Mouse (Mus musculus) neural tube, embryonic 12.5 days (tissue): ENCODE results near the gene Mvb12a. TPM values are rescaled to one million over a fixed set of nuclear protein-coding genes. Genes with fewer than 3 reads are reported as not detected.
A peak's percentile ranks its signal among the peaks of the same experiment; 100 is the strongest.

Experiments used
- ATAC-seq: fragments of 200-750 bp; cut with Nextera tagmentation; 2 replicates; pipeline ENCODE4 v1.8.0; 2017; ENCODE audit warnings: low read depth, mild to moderate bottlenecking, moderate TSS enrichment, moderate library complexity; ENCODE audit not compliant: low FRiP score
- H3K27ac ChIP-seq: fragments of 300-500 bp; sonication (generic); 2 replicates; pipeline ENCODE4 v1.5.1; 2016
- H3K27me3 ChIP-seq: fragments of 300-500 bp; sonication (generic); replicated peaks from 2 replicates; pipeline ENCODE4 v1.6.1; 2016; ENCODE audit warnings: mild to moderate bottlenecking
- H3K36me3 ChIP-seq: fragments of 300-500 bp; sonication (generic); 2 replicates; pipeline ENCODE4 v1.6.1; 2016; ENCODE audit warnings: mild to moderate bottlenecking
- H3K4me1 ChIP-seq: fragments of 300-500 bp; sonication (generic); 2 replicates; pipeline ENCODE4 v1.6.1; 2016
- H3K4me2 ChIP-seq: fragments of 300-500 bp; sonication (generic); replicated peaks from 2 replicates; pipeline ENCODE4 v1.6.1; 2016; ENCODE audit warnings: mild to moderate bottlenecking
- H3K4me3 ChIP-seq: fragments of 300-500 bp; sonication (generic); 2 replicates; pipeline ENCODE4 v1.5.1; 2016
- H3K9ac ChIP-seq: fragments of 300-500 bp; sonication (generic); 2 replicates; pipeline ENCODE4 v1.6.1; 2016; ENCODE audit warnings: mild to moderate bottlenecking
- H3K9me3 ChIP-seq: fragments of 300-500 bp; sonication (generic); 2 replicates; pipeline ENCODE4 v1.6.1; 2016; ENCODE audit warnings: mild to moderate bottlenecking
- WGBS: fragments of 180-500 bp; shearing (Covaris S2); methylation state at CpG from one replicate; pipeline ENCODE4 v1.1.7; 2016; 5-methylcytosine and 5-hydroxymethylcytosine counted together
- polyA plus RNA-seq: library from polyadenylated mRNA; unstranded; fragments of >200 nt; fragmentation: Nextera tagmentation; extraction: Ambion mirVana; gene quantifications from 2 replicates; pipeline ENCODE4 v1.2.1, GENCODE M21; 2016

Gene Mvb12a
- polyA plus RNA-seq, 1 experiment from 2014 or later, result 62.6 TPM

DNA sequence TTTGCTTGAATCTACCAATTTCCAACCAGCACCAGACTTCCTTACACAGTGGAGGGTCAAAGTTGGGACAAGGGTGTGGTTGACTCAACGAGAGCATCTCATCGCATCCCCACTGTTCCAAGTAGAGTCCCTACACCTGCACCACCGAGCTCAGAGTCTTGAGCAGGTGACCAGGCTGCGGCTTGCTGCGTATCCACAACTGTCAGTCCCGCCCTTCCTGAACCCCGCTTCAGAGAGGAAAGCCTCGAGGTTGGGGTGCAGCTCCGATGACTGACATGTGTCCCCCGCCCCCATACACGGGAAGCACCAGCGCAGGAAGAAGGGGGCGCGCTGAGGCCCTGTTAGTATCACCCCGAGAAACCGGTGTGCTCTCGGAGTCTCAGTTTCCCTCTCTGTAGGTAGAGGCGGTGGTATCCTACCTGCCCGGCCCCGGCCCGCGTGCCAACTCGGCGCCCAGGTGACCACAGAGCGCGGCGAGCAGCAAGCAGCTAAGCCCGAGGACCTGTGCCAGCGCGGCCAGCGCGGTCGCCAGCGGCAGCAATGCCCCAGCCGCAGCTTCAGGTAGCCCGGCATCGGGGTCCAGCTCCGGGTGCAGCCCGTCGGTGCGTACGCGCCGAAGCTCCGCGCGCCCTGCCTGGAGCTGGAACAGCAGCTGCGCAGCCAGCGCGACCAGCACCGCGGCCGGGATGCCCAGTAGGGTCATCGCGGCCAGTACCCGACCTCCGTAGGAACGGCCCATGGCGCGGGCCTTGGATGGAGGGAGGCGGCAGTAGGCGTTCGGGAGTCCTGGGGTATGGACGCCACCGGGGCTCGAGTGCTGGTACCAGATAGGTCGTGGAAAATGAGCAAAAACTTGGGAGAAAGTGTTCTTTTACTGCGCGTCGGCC, 15.6 kb downstream of the Mvb12a start, which contains the start of gene Tmem221:
Tmem221 (minus strand) TSS at position 801 of the 887 bp plus-strand sequence.
- H3K9ac ChIP-seq, result 0 out of 2 replicates have a peak within 1 kb of the TSS, but pooled peaks have one; percentile 8

DNA sequence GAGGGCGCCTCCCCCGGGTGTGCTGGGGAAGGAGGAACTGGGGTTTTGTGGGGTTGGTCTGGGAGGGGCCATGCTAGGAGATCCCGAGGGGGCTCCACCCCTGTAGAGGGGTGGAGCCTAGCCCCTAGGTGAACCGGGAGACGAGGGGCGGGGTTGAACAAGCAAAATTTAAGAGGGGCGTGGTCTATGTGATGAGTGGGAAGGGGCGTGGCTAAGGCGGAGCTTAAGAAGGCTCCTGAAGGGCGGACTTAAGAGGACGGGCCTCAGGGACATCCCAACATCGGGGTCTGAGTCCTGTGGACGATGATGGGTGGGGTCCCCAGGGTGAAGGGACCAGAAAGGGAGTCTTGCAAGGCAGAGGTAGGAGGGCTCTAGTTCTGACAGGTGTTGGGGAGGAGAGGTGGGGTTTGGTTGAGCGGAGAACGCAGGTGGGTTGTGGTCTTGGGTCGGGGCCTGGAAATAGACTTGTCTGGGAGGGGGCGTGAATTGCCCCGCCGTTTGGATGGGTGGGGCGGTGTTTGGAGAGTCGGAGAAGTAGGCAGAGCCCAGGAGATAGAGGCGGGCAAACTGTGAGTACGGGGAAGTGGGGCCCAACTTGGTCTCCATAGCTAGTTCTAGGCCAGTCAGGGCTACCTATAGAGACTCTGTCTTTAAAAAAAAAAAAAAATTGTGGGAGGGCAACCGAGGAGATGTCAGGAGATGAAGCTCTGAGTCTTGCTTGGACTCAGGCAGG, 16.4 kb downstream of the Mvb12a start:
- H3K36me3 ChIP-seq, result no peaks in the 10 kb centered on the region
- ATAC-seq, result no peak
- H3K9ac ChIP-seq, result 0 out of 2 replicates have a peak overlapping the region, but pooled peaks have one; percentile 8
- peak overlapping the region; percentile 19 for H3K4me3 ChIP-seq
- H3K4me1 ChIP-seq, result peaks cover 12% of the 10 kb centered on the region
- WGBS, result 1% methylated on average over 24 of the region's 24 CpGs
- peaks cover 3% of the 10 kb centered on the region; the same call in 1 of the 2 replicates for H3K9me3 ChIP-seq
- peak overlapping the region; percentile 52 for H3K4me2 ChIP-seq
- H3K27ac ChIP-seq, result no peak overlapping the region
- peaks cover 90% of the 10 kb centered on the region for H3K27me3 ChIP-seq

More for the DNA sequence above, 15.6 kb downstream of the Mvb12a start, which contains the start of gene Tmem221:
- peaks cover 83% of the 10 kb centered on the region for H3K27me3 ChIP-seq
- no peaks in the 10 kb centered on the region for H3K9me3 ChIP-seq
- H3K27ac ChIP-seq, result no peak within 1 kb of the TSS
- ATAC-seq, result no peak
- H3K4me2 ChIP-seq, result peak within 1 kb of the TSS; percentile 52
- no peaks in the 10 kb centered on the region for H3K36me3 ChIP-seq
- WGBS, result 5% methylated on average over 70 of the region's 70 CpGs
- H3K4me1 ChIP-seq, result peaks cover 12% of the 10 kb centered on the region
- H3K4me3 ChIP-seq, result peak within 1 kb of the TSS; percentile 19

DNA sequence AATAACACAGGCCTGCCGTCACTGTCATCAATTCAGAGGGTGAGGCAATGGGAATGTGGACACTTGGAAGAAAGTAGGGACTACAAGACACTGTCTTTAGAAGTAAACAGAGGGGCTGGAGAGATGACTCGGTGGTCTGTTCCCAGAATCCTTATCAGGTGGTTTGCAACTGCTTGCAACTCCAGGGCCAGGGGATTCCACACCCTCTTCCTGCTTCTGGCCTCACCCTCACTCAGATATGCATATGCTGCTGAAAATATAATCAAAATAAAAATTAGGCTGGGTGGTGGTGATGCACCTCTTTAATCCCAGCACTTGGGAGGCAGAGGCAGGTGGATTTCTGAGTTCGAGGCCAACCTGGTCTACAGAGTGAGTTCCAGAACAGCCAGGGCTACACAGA, 17.3 kb downstream of the Mvb12a start:
- H3K9ac ChIP-seq, result no peak overlapping the region
- H3K4me3 ChIP-seq, result no peak overlapping the region
- H3K27me3 ChIP-seq, result peaks cover 92% of the 10 kb centered on the region
- 76% methylated on average over 3 of the region's 3 CpGs for WGBS
- H3K4me1 ChIP-seq, result peaks cover 12% of the 10 kb centered on the region
- no peak overlapping the region for H3K4me2 ChIP-seq
- peaks cover 6% of the 10 kb centered on the region; the same call in 1 of the 2 replicates for H3K9me3 ChIP-seq
- H3K36me3 ChIP-seq, result no peaks in the 10 kb centered on the region
- no peak overlapping the region for H3K27ac ChIP-seq
- ATAC-seq, result no peak

DNA sequence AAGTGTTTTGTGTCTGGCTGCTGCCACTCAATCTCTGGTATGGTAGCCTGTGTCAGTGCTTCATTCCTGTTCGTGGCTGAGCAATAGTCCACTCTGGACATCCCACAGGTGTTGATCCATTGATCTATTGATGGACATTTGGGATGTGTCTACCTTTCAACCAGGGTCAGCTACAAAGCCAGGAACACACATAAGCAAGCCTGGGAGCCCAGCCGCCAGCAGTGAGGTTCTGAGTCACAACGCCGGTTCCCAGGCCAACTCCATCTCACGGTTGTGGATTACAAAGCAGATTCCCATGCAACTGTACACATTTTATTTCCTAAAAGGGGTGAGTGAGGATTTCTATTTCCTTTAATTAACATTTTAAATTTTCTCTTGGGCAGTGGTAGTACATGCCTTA, 18.0 kb downstream of the Mvb12a start:
- Histone ChIP-seq H3K36me3 (no peaks in the 10 kb centered on the region), H3K9ac (no peak overlapping the region), H3K4me3 (no peak overlapping the region), H3K9me3 (peaks cover 6% of the 10 kb centered on the region; the same call in 1 of the 2 replicates), H3K27me3 (peaks cover 90% of the 10 kb centered on the region), H3K27ac (no peak overlapping the region), H3K4me2 (no peak overlapping the region), H3K4me1 (peaks cover 12% of the 10 kb centered on the region)
- no peak for ATAC-seq
- WGBS, result 84% methylated on average over 5 of the region's 5 CpGs

DNA sequence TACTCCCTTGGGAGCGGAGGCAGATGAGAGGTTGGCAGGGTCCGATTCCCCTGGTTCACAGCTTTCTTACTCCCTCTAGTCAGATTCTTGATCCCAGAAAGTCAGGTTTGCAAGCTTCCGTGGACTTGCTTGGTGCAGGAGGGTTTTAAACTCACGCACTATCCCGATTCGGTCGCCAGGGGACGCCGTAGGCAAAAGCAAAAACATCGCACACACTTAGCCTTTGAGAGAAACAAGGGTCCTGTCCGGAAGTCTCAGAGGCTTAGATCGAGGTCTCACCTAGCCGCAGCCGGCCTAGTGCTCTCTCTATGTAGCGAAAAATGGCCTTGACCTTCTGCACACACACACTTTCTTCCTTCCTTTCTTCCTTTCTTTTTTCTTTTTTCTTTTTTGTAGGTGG, 18.7 kb downstream of the Mvb12a start:
- H3K27me3 ChIP-seq, result peaks cover 90% of the 10 kb centered on the region
- no peak overlapping the region for H3K27ac ChIP-seq
- 3% methylated on average over 15 of the region's 15 CpGs for WGBS
- peaks cover 12% of the 10 kb centered on the region for H3K4me1 ChIP-seq
- H3K4me2 ChIP-seq, result no peak overlapping the region
- H3K9ac ChIP-seq, result no peak overlapping the region
- no peaks in the 10 kb centered on the region for H3K36me3 ChIP-seq
- ATAC-seq, result 0 out of 2 replicates have a peak, but pooled peaks have one; percentile 45
- no peak overlapping the region for H3K4me3 ChIP-seq
- H3K9me3 ChIP-seq, result peaks cover 6% of the 10 kb centered on the region; the same call in 1 of the 2 replicates

DNA sequence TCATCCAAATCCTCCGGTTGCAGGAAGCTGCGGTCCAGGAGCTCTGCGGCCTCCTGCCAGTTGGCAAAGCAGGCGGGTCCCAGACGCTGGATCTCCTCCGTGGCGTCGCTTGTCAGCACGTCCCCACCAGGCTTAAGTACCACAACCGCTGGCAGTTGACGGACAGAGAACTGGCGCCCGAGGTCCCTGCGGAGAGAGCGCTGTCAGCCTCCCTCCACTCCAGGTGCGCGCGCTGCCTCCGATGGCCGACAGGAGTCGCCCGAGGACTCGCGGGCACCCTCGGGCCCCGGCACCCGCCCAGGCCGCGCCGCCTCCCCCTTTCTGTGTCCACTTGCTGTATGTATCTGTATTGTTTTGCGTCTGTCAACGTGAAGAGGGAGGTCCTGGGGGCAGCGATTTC, 20.0 kb downstream of the Mvb12a start:
- Histone ChIP-seq H3K27ac (no peak overlapping the region), H3K9ac (peak overlapping the region; percentile 40; the same call in 1 of the 2 replicates), H3K27me3 (peaks cover 78% of the 10 kb centered on the region), H3K36me3 (no peaks in the 10 kb centered on the region), H3K4me2 (peak overlapping the region; percentile 50), H3K4me3 (0 out of 2 replicates have a peak overlapping the region, but pooled peaks have one; percentile 9), H3K9me3 (peaks cover 6% of the 10 kb centered on the region; the same call in 1 of the 2 replicates), H3K4me1 (peaks cover 12% of the 10 kb centered on the region)
- no peak for ATAC-seq
- 2% methylated on average over 33 of the region's 33 CpGs for WGBS

DNA sequence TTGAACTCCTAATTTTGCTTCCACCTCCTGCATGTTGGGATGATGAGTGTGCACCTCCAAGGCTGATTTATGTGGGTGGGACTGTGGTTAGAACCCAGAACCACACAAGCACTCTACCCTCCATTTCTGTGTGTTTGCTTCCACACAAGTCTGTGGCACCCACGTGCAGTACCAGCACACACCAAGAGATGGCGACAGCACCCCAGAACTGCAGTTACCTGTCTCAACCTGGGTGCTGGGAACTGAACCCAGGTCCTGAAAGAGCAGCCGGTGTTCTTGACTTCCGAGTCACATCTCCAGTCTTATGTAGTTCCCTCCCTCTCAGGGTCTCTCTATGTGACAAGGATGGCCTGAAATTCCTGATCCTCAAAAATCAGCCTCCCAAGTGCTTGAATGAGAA, 21.3 kb downstream of the Mvb12a start:
- H3K4me2 ChIP-seq, result no peak overlapping the region
- H3K27me3 ChIP-seq, result peaks cover 75% of the 10 kb centered on the region
- H3K36me3 ChIP-seq, result no peaks in the 10 kb centered on the region
- ATAC-seq, result no peak
- no peak overlapping the region for H3K4me3 ChIP-seq
- H3K4me1 ChIP-seq, result peaks cover 10% of the 10 kb centered on the region
- 87% methylated on average over 4 of the region's 4 CpGs for WGBS
- H3K9me3 ChIP-seq, result peaks cover 6% of the 10 kb centered on the region; the same call in 1 of the 2 replicates
- H3K9ac ChIP-seq, result no peak overlapping the region
- H3K27ac ChIP-seq, result no peak overlapping the region

DNA sequence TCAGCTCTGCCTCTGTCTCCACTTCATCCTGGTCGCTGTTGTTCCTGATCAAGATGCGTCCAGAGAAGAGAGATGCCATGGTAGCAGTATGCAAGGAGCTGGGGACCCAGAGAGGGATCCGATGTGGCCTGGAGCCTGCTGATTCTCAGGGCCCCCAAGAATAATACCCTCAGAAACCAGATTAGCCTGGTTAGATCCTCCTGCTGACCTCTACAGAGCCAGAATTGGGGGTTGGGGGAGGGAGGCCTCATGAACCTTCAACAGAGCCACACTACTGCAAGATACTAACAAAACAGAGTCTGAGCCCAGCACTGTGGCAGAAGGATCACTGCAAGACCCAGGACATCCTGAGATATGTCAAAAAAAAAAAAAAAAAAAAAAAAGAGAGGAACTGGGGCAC, 23.8 kb downstream of the Mvb12a start, which contains the start of gene Nxnl1:
Nxnl1 (minus strand) TSS at position 101 of the 400 bp plus-strand sequence.
- WGBS, result 69% methylated on average over 3 of the region's 3 CpGs
- no peak for ATAC-seq
- H3K27me3 ChIP-seq, result peaks cover 53% of the 10 kb centered on the region

DNA sequence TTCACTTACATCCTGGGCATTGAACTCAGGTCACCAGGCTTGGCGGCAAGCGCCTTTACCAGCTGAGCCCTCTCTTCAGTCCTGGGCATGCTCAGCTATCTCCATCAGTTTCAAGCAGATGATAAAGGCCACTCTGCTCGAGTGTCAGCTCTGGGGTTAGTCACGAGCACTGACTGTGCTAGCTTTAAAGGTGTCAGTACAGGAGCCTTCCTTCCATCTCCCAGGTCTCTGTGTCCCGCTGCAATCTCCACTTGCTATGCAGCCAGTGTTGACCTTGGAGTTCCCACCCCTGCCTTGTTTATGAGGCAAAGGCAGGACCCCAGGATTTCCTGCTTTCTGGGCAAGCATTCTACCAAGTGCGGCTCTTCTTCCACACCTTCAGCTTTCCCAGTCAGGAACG, 24.9 kb downstream of the Mvb12a start:
- H3K36me3 ChIP-seq, result no peaks in the 10 kb centered on the region
- H3K9me3 ChIP-seq, result peaks cover 6% of the 10 kb centered on the region; the same call in 1 of the 2 replicates
- H3K4me1 ChIP-seq, result peaks cover 20% of the 10 kb centered on the region
- no peak overlapping the region for H3K4me3 ChIP-seq
- peaks cover 42% of the 10 kb centered on the region for H3K27me3 ChIP-seq
- no peak overlapping the region for H3K9ac ChIP-seq
- no peak overlapping the region for H3K27ac ChIP-seq
- ATAC-seq, result no peak
- H3K4me2 ChIP-seq, result no peak overlapping the region
- WGBS, result 77% methylated on average over 7 of the region's 7 CpGs

More for the DNA sequence above, 23.8 kb downstream of the Mvb12a start, which contains the start of gene Nxnl1:
- H3K4me3 ChIP-seq, result no peak within 1 kb of the TSS
- peaks cover 6% of the 10 kb centered on the region; the same call in 1 of the 2 replicates for H3K9me3 ChIP-seq
- no peaks in the 10 kb centered on the region for H3K36me3 ChIP-seq
- peaks cover 19% of the 10 kb centered on the region for H3K4me1 ChIP-seq
- H3K4me2 ChIP-seq, result no peak within 1 kb of the TSS
- H3K27ac ChIP-seq, result no peak within 1 kb of the TSS
- no peak within 1 kb of the TSS for H3K9ac ChIP-seq

DNA sequence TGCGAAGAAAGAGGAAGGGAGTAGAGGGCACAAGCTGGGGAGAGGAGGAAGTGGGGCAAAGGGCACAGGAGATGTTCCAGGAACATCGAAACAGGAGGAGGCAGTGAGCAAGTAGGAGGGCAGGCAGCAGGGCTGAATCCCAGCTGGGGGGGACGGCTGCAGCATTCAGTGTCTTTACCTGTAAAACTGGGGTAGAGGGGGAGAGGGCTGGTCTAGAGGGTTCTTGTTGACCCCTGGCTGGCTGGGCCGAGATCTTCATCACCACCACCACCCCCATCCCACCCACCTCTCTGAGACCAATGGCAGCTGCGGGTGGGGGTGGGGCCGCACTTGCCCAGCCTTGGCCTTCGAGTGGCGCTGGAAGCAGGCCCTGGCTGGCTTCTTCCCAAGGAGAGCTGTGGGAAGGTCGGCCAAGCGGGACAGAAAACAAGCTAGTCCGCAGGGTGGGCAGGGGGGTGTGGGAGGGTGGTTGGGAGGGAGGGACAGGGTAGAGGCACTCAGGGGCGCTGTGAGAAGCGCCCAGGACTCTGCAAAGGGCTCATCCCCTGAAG, 25.7 kb downstream of the Mvb12a start, which contains the start of gene Slc27a1:
Slc27a1 (plus strand) TSS at position 496 of the 551 bp plus-strand sequence.
- peak within 1 kb of the TSS; percentile 89 for H3K4me2 ChIP-seq
- H3K4me1 ChIP-seq, result peaks cover 28% of the 10 kb centered on the region
- H3K4me3 ChIP-seq, result peak within 1 kb of the TSS; percentile 61
- peak within 1 kb of the TSS; percentile 52 for H3K9ac ChIP-seq
- WGBS, result 13% methylated on average over 13 of the region's 13 CpGs
- peaks cover 6% of the 10 kb centered on the region; the same call in 1 of the 2 replicates for H3K9me3 ChIP-seq
- H3K27me3 ChIP-seq, result peaks cover 33% of the 10 kb centered on the region
- ATAC-seq, result no peak
- H3K27ac ChIP-seq, result no peak within 1 kb of the TSS; the same call in 1 of the 2 replicates
- no peaks in the 10 kb centered on the region for H3K36me3 ChIP-seq

DNA sequence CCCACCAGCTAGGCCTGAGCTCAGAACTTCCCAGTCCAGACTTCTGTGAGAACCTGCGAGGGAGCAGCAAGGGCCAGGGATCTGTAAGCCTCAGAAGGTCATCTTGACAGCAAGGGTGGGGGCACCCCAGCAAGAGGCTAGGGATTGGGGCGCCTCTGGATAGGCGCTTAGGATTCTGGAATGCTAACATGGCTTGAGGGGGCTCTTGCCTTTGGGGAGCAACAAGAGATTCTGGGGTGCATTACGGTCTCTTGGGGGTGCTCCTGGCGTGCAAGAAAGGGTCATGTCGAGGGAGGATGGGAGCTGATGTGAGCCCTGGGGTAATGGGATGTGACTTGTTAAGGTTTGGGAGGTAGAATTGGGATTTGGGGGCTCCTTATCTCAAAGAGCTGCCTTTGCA, 26.2 kb downstream of the Mvb12a start:
- peaks cover 5% of the 10 kb centered on the region; the same call in 1 of the 2 replicates for H3K9me3 ChIP-seq
- no peaks in the 10 kb centered on the region for H3K36me3 ChIP-seq
- H3K27me3 ChIP-seq, result peaks cover 29% of the 10 kb centered on the region
- no peak overlapping the region for H3K27ac ChIP-seq
- WGBS, result 18% methylated on average over 6 of the region's 6 CpGs
- H3K4me1 ChIP-seq, result peaks cover 28% of the 10 kb centered on the region
- peak overlapping the region; percentile 52; the same call in 1 of the 2 replicates for H3K9ac ChIP-seq
- peak overlapping the region; percentile 61 for H3K4me3 ChIP-seq
- no peak for ATAC-seq
- peak overlapping the region; percentile 89 for H3K4me2 ChIP-seq
